Mouse (Mus musculus) activated CD4-positive, CD25-positive, alpha-beta regulatory T cell, adult 4 months (primary cell): ENCODE data around the gene Cnih1. TPM values are rescaled to one million over a fixed set of nuclear protein-coding genes. Genes with fewer than 3 reads are reported as not detected.

Experiments used
- polyA plus RNA-seq, 2 experiments: library from polyadenylated mRNA; unstranded; fragments of 100-300 nt; shearing (Covaris generic); gene quantifications; one replicate each; pipeline ENCODE4 v1.2.1; 2017

The Cnih1 gene
- polyA plus RNA-seq, 2 experiments from 2014 or later = 77.8 to 80.2 TPM

Other genes with a start within 250 kb of the Cnih1 start
- 10 to 100 TPM; 24.3 to 29.3 TPM for gene Cdkn3, start 27.9 kb downstream of the Cnih1 start, polyA plus RNA-seq
- 100 to 1,000 TPM; 100 to 103 TPM for gene Gmfb, start 33.8 kb upstream of the Cnih1 start, polyA plus RNA-seq
- 10 to 100 TPM; 12.0 to 12.6 TPM for gene Cgrrf1, start 43.7 kb upstream of the Cnih1 start, polyA plus RNA-seq
- under 1 TPM in 1 of 2 experiments, not detected in 1; 0.07 TPM for gene Samd4, start 94.4 kb upstream of the Cnih1 start, polyA plus RNA-seq